ENCODE assay signal across 15 mouse cellular contexts in genomic region chr11:21328141-21328540, GRCm38 (mm10).
"Had no signal": no experiment of that assay in that cellular context is flagged by ENCODE, and none has a peak within 500 bp of the region (broad histone marks: within the 10 kb centered on the region; RNA-seq: fewer than 3 reads in every experiment).

No protein-coding gene starts in this region.

- H3K4me1 ChIP-seq: neural tube, embryonic 15.5 days; stomach, embryonic 15.5 days had no signal

- H3K4me3 ChIP-seq: neural tube, embryonic 15.5 days; stomach, embryonic 15.5 days had no signal

- DNase-seq: retina, postnatal 1 day; right cerebral cortex, adult 18-20 months; right cerebral cortex, postnatal 14 days; right cerebral cortex, postnatal 25 days; right cerebral cortex, postnatal 4 days; spleen, adult 18-20 months; thymus, adult 18-20 months; thymus, adult 2 months; thymus, postnatal 14 days; thymus, postnatal 25 days; thymus, postnatal 36 days; thymus, postnatal 4 days had no signal

- H3K9ac ChIP-seq: neural tube, embryonic 15.5 days; stomach, embryonic 15.5 days had no signal

- H3K9me3 ChIP-seq: neural tube, embryonic 15.5 days; stomach, embryonic 15.5 days had no signal

- H3K27me3 ChIP-seq: neural tube, embryonic 15.5 days; stomach, embryonic 15.5 days had no signal

- H3K27ac ChIP-seq: neural tube, embryonic 15.5 days; stomach, embryonic 15.5 days; stomach, postnatal 0 days had no signal

- H3K4me2 ChIP-seq: neural tube, embryonic 15.5 days; stomach, embryonic 15.5 days had no signal
